Mouse (Mus musculus): Measurements from ENCODE around the gene Ube2k. TPM values are rescaled to one million over a fixed set of nuclear protein-coding genes. Genes with fewer than 3 reads are reported as not detected.
A peak's percentile ranks its signal among the peaks of the same experiment; 100 is the strongest.

The Ube2k gene
- total RNA-seq, 2 experiments from 2014 or later = 121 to 127 TPM

- no peak for TF ChIP-seq CTCF (conservative IDR thresholded peaks at IDR 0.05)
- no peak for DNase-seq (ENCODE audit: low spot score in 2 of 2)
- Histone ChIP-seq H3K4me3 (no peak overlapping the region), H3K27ac (no peak overlapping the region)
Observed at GRCm38 (mm10) chr5:65543491-65543890, 6.5 kb downstream of the Ube2k start.

DNA sequence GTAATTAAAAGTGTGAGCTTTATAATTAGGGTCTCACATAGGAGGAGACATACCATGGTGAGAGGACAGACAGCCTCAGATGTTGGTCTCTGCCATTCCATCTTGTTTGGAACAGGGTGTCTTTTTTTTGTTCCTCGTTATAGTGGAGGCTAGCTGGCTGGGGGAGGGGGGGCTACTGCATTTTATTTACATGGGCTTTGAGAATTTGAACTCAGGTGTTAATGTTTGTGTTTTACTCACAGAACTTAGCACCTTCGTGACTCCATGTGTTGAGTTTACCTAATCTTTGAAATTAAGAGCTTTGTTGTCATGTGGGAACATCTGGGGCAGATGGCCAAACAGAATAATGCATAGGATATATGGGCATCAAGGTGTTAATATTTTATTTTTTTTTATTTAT, 7.6 kb downstream of the Ube2k start:
- H3K27ac ChIP-seq = no peak overlapping the region
- DNase-seq (ENCODE audit: low spot score in 2 of 2) = no peak
- no peak overlapping the region for H3K4me3 ChIP-seq
- no peak for TF ChIP-seq CTCF (conservative IDR thresholded peaks at IDR 0.05)

GRCm38 (mm10) chr5:65549677-65550076, 12.6 kb downstream of the Ube2k start:
- no peak for TF ChIP-seq CTCF (conservative IDR thresholded peaks at IDR 0.05)
- H3K4me3 ChIP-seq = no peak overlapping the region
- H3K27ac ChIP-seq = no peak overlapping the region
- DNase-seq (ENCODE audit: low spot score in 2 of 2) = no peak

DNA sequence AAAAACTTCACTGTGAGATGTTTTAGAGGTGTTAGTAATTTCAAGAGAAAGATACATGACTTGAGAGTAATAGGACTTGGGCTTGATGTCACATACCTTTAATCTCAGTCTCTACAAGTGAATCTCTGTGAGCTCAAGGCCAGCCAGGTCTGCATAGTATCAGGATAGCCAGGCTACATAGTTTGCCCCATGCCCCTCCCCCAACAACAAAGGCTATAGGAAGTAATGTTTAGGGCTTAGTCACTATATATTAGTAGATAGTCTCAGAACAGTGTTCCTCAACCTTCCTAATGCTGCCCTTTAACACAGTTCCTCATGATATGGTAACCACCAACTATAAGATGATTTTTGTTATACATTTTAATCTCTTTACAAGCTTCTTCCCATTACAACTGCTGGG, 20.1 kb downstream of the Ube2k start:
- Histone ChIP-seq H3K27ac (no peak overlapping the region), H3K4me3 (no peak overlapping the region)
- no peak for DNase-seq (ENCODE audit: low spot score in 2 of 2)
- no peak for TF ChIP-seq CTCF (conservative IDR thresholded peaks at IDR 0.05)

GRCm38 (mm10) chr5:65561125-65561893, 24.3 kb downstream of the Ube2k start:
- DNase-seq (ENCODE audit: low spot score in 2 of 2) = peak in 1 of 2 experiments; percentile 16
- TF ChIP-seq CTCF (conservative IDR thresholded peaks at IDR 0.05) = no peak
- no peak overlapping the region for H3K27ac ChIP-seq
- H3K4me3 ChIP-seq = no peak overlapping the region

DNA sequence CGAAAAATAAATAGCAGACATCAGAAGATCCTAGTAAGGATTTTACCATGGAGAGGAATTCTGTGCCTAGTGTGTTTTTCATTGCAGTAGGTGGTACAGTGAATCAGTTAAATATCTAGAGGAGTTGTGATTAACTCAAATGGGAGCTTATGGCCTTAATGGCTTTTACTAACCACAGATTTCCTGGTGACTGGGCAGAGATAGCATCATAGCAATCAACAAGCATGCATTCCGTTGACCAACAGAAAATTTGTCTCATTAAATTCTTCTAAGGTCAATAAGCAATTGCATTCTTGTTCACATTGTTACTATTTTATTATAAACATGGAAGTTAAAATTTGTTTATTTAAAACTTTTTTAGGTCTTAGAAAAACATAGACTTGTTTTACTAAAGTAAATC, 28.5 kb downstream of the Ube2k start:
- Histone ChIP-seq H3K27ac (no peak overlapping the region), H3K4me3 (no peak overlapping the region)
- DNase-seq (ENCODE audit: low spot score in 2 of 2) = no peak
- TF ChIP-seq CTCF (conservative IDR thresholded peaks at IDR 0.05) = no peak

GRCm38 (mm10) chr5:65574876-65575275, 37.8 kb downstream of the Ube2k start:
- Histone ChIP-seq H3K4me3 (no peak overlapping the region), H3K27ac (no peak overlapping the region)
- TF ChIP-seq CTCF (conservative IDR thresholded peaks at IDR 0.05) = no peak
- no peak for DNase-seq (ENCODE audit: low spot score in 2 of 2)

DNA sequence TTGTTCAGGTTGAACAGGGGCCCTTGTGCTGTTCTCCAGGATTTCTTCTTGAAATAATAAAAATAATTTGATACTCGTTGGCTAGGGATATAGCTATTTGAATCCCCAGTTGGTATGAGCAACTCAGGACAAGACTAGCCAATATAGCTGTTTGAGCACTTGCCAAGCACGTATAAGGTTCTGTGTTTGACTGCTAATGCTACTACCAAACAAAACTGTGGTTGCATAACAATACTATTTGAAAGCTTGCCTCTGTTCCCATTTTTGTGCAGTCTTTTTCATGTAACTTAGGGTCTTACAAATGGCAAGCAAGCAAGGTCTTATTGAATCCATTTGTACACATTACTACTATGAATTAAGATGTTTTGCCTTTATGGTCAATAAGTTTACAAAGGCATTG, 38.9 kb downstream of the Ube2k start:
- H3K27ac ChIP-seq = no peak overlapping the region
- TF ChIP-seq CTCF (conservative IDR thresholded peaks at IDR 0.05) = no peak

GRCm38 (mm10) chr5:65578545-65578944, 41.5 kb downstream of the Ube2k start:
- no peak overlapping the region for H3K4me3 ChIP-seq
- peak overlapping the region; percentile 59; the same call in 1 of the 2 replicates for H3K27ac ChIP-seq
- TF ChIP-seq CTCF (conservative IDR thresholded peaks at IDR 0.05) = no peak
- no peak for DNase-seq (ENCODE audit: low spot score in 2 of 2)

More for the DNA sequence above, 38.9 kb downstream of the Ube2k start:
- no peak for DNase-seq (ENCODE audit: low spot score in 2 of 2)
- no peak overlapping the region for H3K4me3 ChIP-seq

DNA sequence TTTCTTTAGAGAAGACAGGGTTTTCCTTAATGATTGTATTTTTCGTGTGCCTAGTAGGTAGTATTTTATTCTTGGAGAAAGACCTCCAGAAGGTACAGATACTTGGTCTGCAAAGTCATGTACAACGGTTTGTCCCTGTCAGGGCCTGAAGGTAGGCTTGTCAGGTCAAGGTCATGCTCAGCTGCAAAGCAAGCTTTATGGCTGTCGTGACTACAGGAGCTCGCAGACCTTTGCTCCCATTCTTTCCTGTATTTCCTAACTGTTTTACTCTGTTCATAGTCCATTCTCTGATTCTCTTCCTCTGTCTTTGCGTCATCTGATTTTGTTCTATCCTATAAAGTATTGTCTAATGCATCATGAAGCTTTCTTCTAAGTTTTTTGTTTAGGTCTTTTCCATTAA, 49.3 kb downstream of the Ube2k start:
- no peak for TF ChIP-seq CTCF (conservative IDR thresholded peaks at IDR 0.05)
- DNase-seq (ENCODE audit: low spot score in 2 of 2) = no peak
- Histone ChIP-seq H3K4me3 (no peak overlapping the region), H3K27ac (no peak overlapping the region)

DNA sequence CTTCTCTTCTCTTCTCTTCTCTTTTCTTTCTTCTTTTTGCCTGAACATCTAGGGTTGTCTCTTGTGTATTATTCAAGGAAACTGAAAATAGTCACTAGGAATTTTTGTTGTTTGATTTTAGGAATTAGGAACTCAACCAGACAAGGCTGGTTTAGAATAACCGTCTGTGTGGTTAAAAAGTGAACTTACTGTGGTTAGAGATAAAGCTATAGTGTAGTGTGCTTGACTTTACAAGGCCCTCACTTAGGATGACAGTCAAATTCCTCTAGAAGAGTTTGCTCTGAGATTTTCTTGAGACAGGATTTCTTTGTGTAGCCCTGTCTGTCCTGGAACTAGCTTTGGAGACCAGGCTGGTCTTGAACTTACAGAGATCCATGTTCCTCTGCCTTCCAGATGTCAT, 53.2 kb downstream of the Ube2k start:
- no peak for DNase-seq (ENCODE audit: low spot score in 2 of 2)
- H3K27ac ChIP-seq = no peak overlapping the region
- no peak overlapping the region for H3K4me3 ChIP-seq
- TF ChIP-seq CTCF (conservative IDR thresholded peaks at IDR 0.05) = no peak

DNA sequence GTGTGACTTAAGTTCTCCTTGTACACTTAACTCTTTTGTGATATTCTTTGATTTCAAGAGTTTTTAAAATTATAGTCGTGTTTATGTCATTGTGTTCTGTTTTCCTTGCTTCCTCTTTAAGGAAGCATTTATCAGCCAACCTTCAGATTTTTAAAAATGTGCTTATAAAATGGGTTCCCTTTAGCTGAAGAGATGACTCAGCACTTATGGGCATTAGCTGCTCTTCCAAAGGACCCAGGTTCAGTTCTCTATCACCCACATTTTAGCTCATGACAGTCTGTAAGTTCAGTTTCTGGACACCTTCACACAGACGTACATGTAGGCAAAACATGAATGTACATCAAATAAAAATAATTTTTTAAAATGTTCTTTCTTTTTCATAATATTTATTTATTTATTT, 55.4 kb downstream of the Ube2k start:
- Histone ChIP-seq H3K27ac (no peak overlapping the region), H3K4me3 (no peak overlapping the region)
- no peak for TF ChIP-seq CTCF (conservative IDR thresholded peaks at IDR 0.05)
- DNase-seq (ENCODE audit: low spot score in 2 of 2) = no peak

DNA sequence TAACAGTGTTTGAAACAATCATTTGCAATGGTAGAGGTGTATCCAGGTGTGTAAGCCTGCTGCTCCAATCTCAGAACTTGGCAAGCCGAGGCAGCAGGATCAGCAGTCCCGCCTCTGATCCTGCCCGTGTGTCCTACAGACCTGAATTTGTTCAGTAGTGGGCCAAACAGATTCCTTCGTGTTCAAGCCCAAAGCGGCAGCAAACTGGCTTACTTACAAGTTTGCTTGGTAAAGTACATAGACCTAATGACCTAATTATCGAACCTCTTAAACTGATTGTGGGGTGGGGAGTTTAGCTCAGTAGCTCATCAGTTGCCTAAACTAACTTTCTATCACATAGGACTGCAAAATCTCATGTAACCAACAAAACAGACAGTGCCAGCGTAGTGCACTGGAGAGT, 62.6 kb downstream of the Ube2k start:
- H3K27ac ChIP-seq = no peak overlapping the region
- DNase-seq (ENCODE audit: low spot score in 2 of 2) = no peak
- H3K4me3 ChIP-seq = no peak overlapping the region
- TF ChIP-seq CTCF (conservative IDR thresholded peaks at IDR 0.05) = no peak

DNA sequence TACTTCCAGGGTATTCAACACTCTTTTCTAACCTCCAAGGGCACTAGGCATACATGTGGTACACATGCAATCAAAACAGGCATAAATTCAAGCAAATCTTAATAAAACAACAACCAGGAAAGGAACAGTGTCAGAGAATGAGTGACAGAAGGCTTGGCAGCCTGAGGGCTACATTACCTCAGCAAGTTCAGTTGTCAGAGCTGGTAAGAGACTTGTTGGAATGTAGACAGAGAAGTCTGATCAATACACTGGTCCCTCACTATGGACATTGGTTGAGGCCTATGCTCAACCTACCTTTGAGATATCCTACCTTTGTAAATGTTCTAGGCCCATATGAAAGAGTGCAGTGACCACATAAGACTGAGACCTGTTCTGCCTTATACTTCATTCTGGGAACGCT, 69.8 kb downstream of the Ube2k start:
- Histone ChIP-seq H3K4me3 (no peak overlapping the region), H3K27ac (no peak overlapping the region)
- DNase-seq (ENCODE audit: low spot score in 2 of 2) = no peak
- TF ChIP-seq CTCF (conservative IDR thresholded peaks at IDR 0.05) = no peak

Measured in layer of hippocampus, adult 2 months (tissue).